Mouse (Mus musculus) thymus, adult 2 months (tissue): Measurements from ENCODE around the gene Pygm.

Experiments
- CTCF ChIP-seq: fragments of 200-500 bp; IDR thresholded peaks from 2 replicates; pipeline ENCODE4 v1.5.1; 2012; ENCODE audit warnings: mild to moderate bottlenecking, control low read depth, low read length, moderate library complexity, borderline replicate concordance; ENCODE audit not compliant: control insufficient read depth, poor library complexity, insufficient read depth; ENCODE audit errors: extremely low read depth
- POLR2A ChIP-seq: fragments of 200-500 bp; IDR thresholded peaks from 2 replicates; pipeline ENCODE4 v1.6.1; 2012; ENCODE audit warnings: mild to moderate bottlenecking, low read length, control low read depth, moderate library complexity; ENCODE audit not compliant: control insufficient read depth, poor library complexity, insufficient read depth; ENCODE audit errors: extremely low read depth

DNA sequence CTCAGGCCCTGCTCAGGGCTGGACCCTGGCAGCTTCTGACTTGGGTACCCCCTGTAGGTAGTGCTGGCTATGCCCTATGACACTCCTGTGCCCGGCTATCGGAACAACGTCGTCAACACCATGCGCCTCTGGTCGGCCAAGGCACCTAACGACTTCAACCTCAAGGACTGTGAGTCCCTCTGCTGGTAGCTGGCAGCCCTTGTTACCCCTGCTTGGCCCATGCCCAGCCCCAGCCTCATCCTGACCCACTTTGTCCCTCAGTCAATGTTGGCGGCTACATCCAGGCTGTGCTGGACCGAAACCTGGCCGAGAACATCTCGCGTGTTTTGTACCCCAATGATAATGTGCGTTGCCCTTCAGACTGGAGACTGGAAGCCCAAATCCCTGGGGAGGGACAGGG, 3.8 kb downstream of the Pygm start:
- TF ChIP-seq CTCF (no peak), POLR2A (no peak)
